Mouse (Mus musculus) midbrain, embryonic 14.5 days (tissue): ENCODE data around the gene Ulk2. TPM values are rescaled to one million over a fixed set of nuclear protein-coding genes. Genes with fewer than 3 reads are reported as not detected.

Experiments used
- polyA plus RNA-seq: library from polyadenylated mRNA; unstranded; fragments of >200 nt; fragmentation: Nextera tagmentation; extraction: Ambion mirVana; gene quantifications from 2 replicates; pipeline ENCODE4 v1.2.1, GENCODE M21; 2014

Ulk2 gene
- polyA plus RNA-seq, 1 experiment from 2014 or later = 67.8 TPM

Other genes with a start within 250 kb of the Ulk2 start
- 6.0 and 6.8 TPM in 2 replicates for gene Grap, start 201.8 kb downstream of the Ulk2 start, polyA plus RNA-seq
- 0.11 and 0.16 TPM in 2 replicates for gene Fam83g, start 171.0 kb downstream of the Ulk2 start, polyA plus RNA-seq
- gene Slc5a10, start 134.2 kb downstream of the Ulk2 start, polyA plus RNA-seq = not detected in 2 replicates
- 50.3 and 51.4 TPM in 2 replicates for gene Prpsap2, start 93.0 kb downstream of the Ulk2 start, polyA plus RNA-seq
- gene Akap10, start 75.2 kb upstream of the Ulk2 start, polyA plus RNA-seq = 11.1 and 16.7 TPM in 2 replicates
- gene Specc1, start 101.7 kb upstream of the Ulk2 start, polyA plus RNA-seq = 9.7 and 16.6 TPM in 2 replicates